Mouse (Mus musculus) MEL (cell line): ENCODE data around the gene Naaa. TPM values are rescaled to one million over a fixed set of nuclear protein-coding genes. Genes with fewer than 3 reads are reported as not detected.
A peak's percentile ranks its signal among the peaks of the same experiment; 100 is the strongest.

Experiments used
- DNase-seq: peaks from one replicate; pipeline ENCODE4 v3.0.0; 2011; ENCODE audit warnings: low read depth, low spot score
- H3K27ac ChIP-seq: 2 replicates; pipeline ENCODE4 v1.5.1; 2012; ENCODE audit warnings: low read depth, mild to moderate bottlenecking, control low read depth, low read length, moderate library complexity; ENCODE audit not compliant: control insufficient read depth
- H3K27me3 ChIP-seq, 2 experiments: fragments of 150-350 bp in 1 of 2; sonication (generic) in 1 of 2; 2 replicates each; pipeline ENCODE4 v1.6.1; 2012; ENCODE audit warnings: low read length in 2 of 2, mild to moderate bottlenecking in 2 of 2, improper control_type of control experiment in 1 of 2, moderate library complexity in 1 of 2; ENCODE audit not compliant: insufficient read depth in 2 of 2, control insufficient read depth in 1 of 2
- H3K36me3 ChIP-seq, 2 experiments: 2 replicates each; pipeline ENCODE4 v1.6.1; 2012 to 2014; ENCODE audit warnings: low read length in 2 of 2, improper control_type of control experiment in 1 of 2, inconsistent platforms in 1 of 2, mild to moderate bottlenecking in 1 of 2; ENCODE audit not compliant: insufficient read depth in 2 of 2, control insufficient read depth in 1 of 2
- H3K4me1 ChIP-seq, 2 experiments: fragments of 150-350 bp in 1 of 2; sonication (generic) in 1 of 2; 2 replicates each; pipeline ENCODE4 v1.6.1; 2012; ENCODE audit warnings: low read length in 2 of 2, improper control_type of control experiment in 1 of 2, mild to moderate bottlenecking in 1 of 2; ENCODE audit not compliant: insufficient read depth in 2 of 2, control insufficient read depth in 1 of 2
- H3K4me3 ChIP-seq, 2 experiments: fragments of 150-350 bp in 1 of 2; sonication (generic) in 1 of 2; 2 replicates each; pipeline ENCODE4 v1.5.1; 2012; ENCODE audit warnings: low read depth in 2 of 2, low read length in 2 of 2, mild to moderate bottlenecking in 2 of 2, moderate library complexity in 2 of 2, control low read depth in 1 of 2, improper control_type of control experiment in 1 of 2; ENCODE audit not compliant: control insufficient read depth in 1 of 2, insufficient read depth in 1 of 2
- H3K79me2 ChIP-seq: 2 replicates; pipeline ENCODE4 v1.6.1; 2012; ENCODE audit warnings: mild to moderate bottlenecking, low read length, moderate library complexity; ENCODE audit not compliant: control insufficient read depth, poor library complexity, insufficient read depth
- H3K9ac ChIP-seq: 2 replicates; pipeline ENCODE4 v1.6.1; 2012; ENCODE audit warnings: low read depth, mild to moderate bottlenecking, control low read depth, low read length, moderate library complexity; ENCODE audit not compliant: control insufficient read depth, poor library complexity, severe bottlenecking
- H3K9me3 ChIP-seq: fragments of 150-350 bp; sonication (generic); replicated peaks from 2 replicates; pipeline ENCODE4 v1.6.1; 2012; ENCODE audit warnings: mild to moderate bottlenecking, low read length, improper control_type of control experiment, moderate library complexity; ENCODE audit not compliant: insufficient read depth
- CHD1 ChIP-seq: IDR thresholded peaks from 2 replicates; pipeline ENCODE4 v1.6.1; 2012; ENCODE audit warnings: low read depth, mild to moderate bottlenecking, inconsistent platforms, low read length, improper control_type of control experiment
- CTCF ChIP-seq, 3 experiments: IDR thresholded peaks in 2 of 3; conservative IDR thresholded peaks in 1 of 3; 2 replicates each; pipeline ENCODE4 v1.5.1; 2011 to 2012; ENCODE audit warnings: low read length in 3 of 3, low read depth in 2 of 3, mild to moderate bottlenecking in 2 of 3, improper control_type of control experiment in 1 of 3, inconsistent platforms in 1 of 3, mixed read lengths in 1 of 3, moderate library complexity in 1 of 3; ENCODE audit not compliant: control insufficient read depth in 1 of 3, insufficient read depth in 1 of 3, poor library complexity in 1 of 3, severe bottlenecking in 1 of 3
- E2F4 ChIP-seq: IDR thresholded peaks from 2 replicates; pipeline ENCODE4 v1.6.1; 2011; ENCODE audit warnings: low read depth, low read length, improper control_type of control experiment, borderline replicate concordance
- ETS1 ChIP-seq: IDR thresholded peaks from 2 replicates; pipeline ENCODE4 v1.6.1; 2012; ENCODE audit warnings: low read depth, mild to moderate bottlenecking, inconsistent platforms, low read length, improper control_type of control experiment, moderate library complexity
- KAT2A ChIP-seq: conservative IDR thresholded peaks from 2 replicates; pipeline ENCODE4 v1.6.1; 2012; ENCODE audit warnings: low read depth, low read length, improper control_type of control experiment, inconsistent platforms
- MAFK ChIP-seq: IDR thresholded peaks from 2 replicates; pipeline ENCODE4 v1.6.1; 2011; ENCODE audit warnings: low read depth, mild to moderate bottlenecking, low read length, improper control_type of control experiment, borderline replicate concordance
- MEF2A ChIP-seq: IDR thresholded peaks from 2 replicates; pipeline ENCODE4 v1.6.1; 2014; ENCODE audit warnings: low read depth, mild to moderate bottlenecking, inconsistent platforms, low read length, improper control_type of control experiment; ENCODE audit not compliant: poor library complexity, insufficient replicate concordance, severe bottlenecking; ENCODE audit errors: extremely low read depth
- MYB ChIP-seq: IDR thresholded peaks from 2 replicates; pipeline ENCODE4 v1.6.1; 2011; ENCODE audit warnings: mild to moderate bottlenecking, low read depth, low read length, improper control_type of control experiment
- MYC ChIP-seq: IDR thresholded peaks from 2 replicates; pipeline ENCODE4 v1.6.1; 2011; ENCODE audit warnings: low read depth, mild to moderate bottlenecking, low read length, improper control_type of control experiment, moderate library complexity
- NELFE ChIP-seq: IDR thresholded peaks from 2 replicates; pipeline ENCODE4 v1.6.1; 2011; ENCODE audit warnings: low read depth, low read length, improper control_type of control experiment
- NRF1 ChIP-seq: IDR thresholded peaks from 2 replicates; pipeline ENCODE4 v1.6.1; 2014; ENCODE audit warnings: low read depth, mild to moderate bottlenecking, inconsistent platforms, low read length, improper control_type of control experiment, moderate library complexity; ENCODE audit not compliant: poor library complexity, insufficient read depth, severe bottlenecking
- POLR2A ChIP-seq, 2 experiments: IDR thresholded peaks; 2 replicates each; pipeline ENCODE4 v1.6.1; 2011 to 2012; ENCODE audit warnings: low read length in 2 of 2, mild to moderate bottlenecking in 2 of 2, control low read depth in 1 of 2, improper control_type of control experiment in 1 of 2, low read depth in 1 of 2, moderate library complexity in 1 of 2; ENCODE audit not compliant: control insufficient read depth in 1 of 2, insufficient read depth in 1 of 2, poor library complexity in 1 of 2
- POLR2AphosphoS5 ChIP-seq: IDR thresholded peaks from 2 replicates; pipeline ENCODE4 v1.6.1; 2012; ENCODE audit warnings: low read depth, borderline replicate concordance, mild to moderate bottlenecking, inconsistent platforms, low read length, moderate library complexity, mixed read lengths
- RAD21 ChIP-seq: IDR thresholded peaks from 2 replicates; pipeline ENCODE4 v1.6.1; 2011; ENCODE audit warnings: mild to moderate bottlenecking, low read depth, low read length, improper control_type of control experiment
- TBP ChIP-seq: IDR thresholded peaks from 2 replicates; pipeline ENCODE4 v1.8.0; 2011; ENCODE audit warnings: low read depth, low read length, improper control_type of control experiment
- TCF12 ChIP-seq: IDR thresholded peaks from 2 replicates; pipeline ENCODE4 v1.6.1; 2014; ENCODE audit warnings: low read depth, mild to moderate bottlenecking, inconsistent platforms, low read length, improper control_type of control experiment, moderate library complexity
- USF2 ChIP-seq, 2 experiments: IDR thresholded peaks; 2 replicates each; pipeline ENCODE4 v1.6.1; 2011 to 2012; ENCODE audit warnings: improper control_type of control experiment in 2 of 2, low read length in 2 of 2, borderline replicate concordance in 1 of 2, inconsistent platforms in 1 of 2, low read depth in 1 of 2, mild to moderate bottlenecking in 1 of 2; ENCODE audit not compliant: insufficient read depth in 1 of 2
- ZC3H11A ChIP-seq: IDR thresholded peaks from 2 replicates; pipeline ENCODE4 v1.6.1; 2012; ENCODE audit warnings: low read depth, mild to moderate bottlenecking, inconsistent platforms, low read length, improper control_type of control experiment
- ZMIZ1 ChIP-seq: IDR thresholded peaks from 2 replicates; pipeline ENCODE4 v1.6.1; 2012; ENCODE audit warnings: low read depth, mild to moderate bottlenecking, inconsistent platforms, low read length, improper control_type of control experiment, moderate library complexity
- ZNF384 ChIP-seq: IDR thresholded peaks from 2 replicates; pipeline ENCODE4 v1.6.1; 2012; ENCODE audit warnings: low read depth, mild to moderate bottlenecking, inconsistent platforms, low read length, improper control_type of control experiment
- polyA plus RNA-seq, 2 experiments: library from polyadenylated mRNA; stranded (reverse) in 1 of 2; unstranded in 1 of 2; fragments of >175 nt in 1 of 2; fragments of >200 nt in 1 of 2; gene quantifications; 2 replicates each; pipeline versions ENCODE4 v1.2.1 to v1.2.4; 2012; ENCODE audit warnings: low replicate concordance in 2 of 2, low read depth in 1 of 2; ENCODE audit not compliant: insufficient read length in 2 of 2, insufficient read depth in 1 of 2, missing spikeins in 1 of 2
- total RNA-seq: library from RNA; depleted of rRNA; stranded (reverse); fragments of 300-350 nt; gene quantifications from 2 replicates; pipeline ENCODE4 v1.2.3, GENCODE M21; 2012

Naaa gene
- total and polyA plus RNA-seq, 3 experiments = 2.2 to 6.7 TPM; not detected in 1

DNA sequence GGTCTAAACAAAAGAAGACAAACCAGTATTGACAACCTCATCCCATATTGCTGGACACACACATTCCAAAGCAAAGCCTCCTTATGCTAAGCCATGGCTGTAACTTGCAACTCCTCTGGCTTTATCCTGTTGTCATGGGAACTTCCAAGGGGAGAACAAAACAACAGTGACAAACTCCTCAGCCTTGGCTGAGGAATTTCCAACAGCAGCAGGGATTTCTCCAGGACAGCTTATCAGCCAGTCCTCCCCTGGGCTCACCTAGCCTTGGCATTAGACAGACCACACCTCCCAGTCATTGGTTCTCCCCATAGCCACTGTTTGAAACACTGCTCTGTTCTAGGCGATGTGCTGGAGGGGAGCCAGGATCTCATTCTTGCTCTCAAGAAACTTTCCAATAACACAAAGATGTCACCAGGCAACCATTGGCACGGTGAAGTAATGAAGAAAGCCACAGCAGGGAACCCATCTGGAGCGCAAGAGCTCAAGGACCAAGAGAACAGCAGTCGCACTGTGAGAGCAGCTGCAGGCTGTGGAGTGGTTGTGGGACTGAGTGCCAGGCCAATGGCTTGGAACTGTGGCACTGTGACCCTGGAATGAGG is 14.1 kb downstream of the Naaa start:
- DNase-seq = no peak
- no peak overlapping the region for H3K4me3 ChIP-seq
- no peaks in the 10 kb centered on the region for H3K79me2 ChIP-seq
- H3K9ac ChIP-seq = no peak overlapping the region
- no peaks in the 10 kb centered on the region; a peak in 1 of 4 replicates for H3K4me1 ChIP-seq
- H3K9me3 ChIP-seq = no peaks in the 10 kb centered on the region
- TF ChIP-seq ZMIZ1 (no peak), MYC (no peak)
- H3K36me3 ChIP-seq = no peaks in the 10 kb centered on the region
- no peaks in the 10 kb centered on the region for H3K27me3 ChIP-seq
- H3K27ac ChIP-seq = no peak overlapping the region

DNA sequence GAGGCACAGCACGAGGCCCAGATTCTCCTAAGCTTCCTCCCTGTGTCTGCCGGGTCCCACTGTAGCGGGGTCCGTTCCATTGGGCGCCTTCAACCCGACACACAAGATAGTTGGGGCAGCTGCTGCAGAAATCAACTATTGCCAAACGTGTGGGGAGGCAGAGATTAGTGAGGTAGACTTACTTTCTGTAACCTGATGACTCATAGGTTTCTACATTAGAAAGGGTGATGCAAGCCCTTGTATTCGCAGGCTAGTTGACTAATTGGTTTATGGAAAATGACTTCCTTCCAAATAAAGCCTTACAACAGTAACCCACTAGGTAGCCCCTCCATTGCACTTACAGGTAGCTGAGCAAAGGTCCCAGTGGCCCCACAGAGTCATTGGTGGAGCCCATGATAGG is 15.3 kb downstream of the Naaa start:
- H3K4me1 ChIP-seq = peaks cover 0 to under 1% of the 10 kb centered on the region in 2 experiments; a peak in 2 of 4 replicates
- no peak for TF ChIP-seq POLR2AphosphoS5
- TF ChIP-seq TCF12 = no peak
- peak; percentile 24; the same call in 1 of the 2 replicates for TF ChIP-seq ETS1
- no peak for TF ChIP-seq MYB
- DNase-seq = no peak
- no peak overlapping the region for H3K4me3 ChIP-seq
- H3K27me3 ChIP-seq = no peaks in the 10 kb centered on the region
- no peak overlapping the region for H3K27ac ChIP-seq
- H3K9ac ChIP-seq = no peak overlapping the region
- H3K79me2 ChIP-seq = no peaks in the 10 kb centered on the region
- no peaks in the 10 kb centered on the region for H3K9me3 ChIP-seq
- H3K36me3 ChIP-seq = no peaks in the 10 kb centered on the region

DNA sequence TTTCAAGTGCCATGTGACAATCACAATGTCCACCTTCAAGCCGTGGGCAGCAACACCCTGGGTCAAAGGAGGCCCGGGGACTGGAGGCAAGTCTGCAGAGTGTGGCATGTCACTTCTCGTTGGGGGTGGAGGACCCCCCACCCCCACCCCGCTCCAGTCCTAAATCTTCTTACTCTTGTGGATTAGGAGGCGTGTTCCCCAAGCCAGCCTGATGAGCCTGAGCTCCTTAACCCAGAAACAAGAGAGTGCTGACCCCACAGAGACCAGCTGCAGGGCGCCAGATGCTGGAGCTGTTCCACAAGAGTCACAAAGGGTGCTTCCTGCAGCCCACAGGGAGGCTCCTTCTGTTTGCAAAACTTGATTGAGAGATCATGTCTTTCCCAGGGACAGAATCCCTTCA is 21.8 kb downstream of the Naaa start, which contains the start of gene Ppef2:
Gene Ppef2 (minus strand): TSS at position 61 of the 400 bp plus-strand sequence.
- Histone ChIP-seq H3K9me3 (no peaks in the 10 kb centered on the region), H3K36me3 (peaks cover 0 to 4% of the 10 kb centered on the region in 2 experiments; a peak in 1 of 4 replicates), H3K4me1 (peaks cover 0 to 6% of the 10 kb centered on the region in 2 experiments; a peak in 1 of 4 replicates), H3K9ac (no peak within 1 kb of the TSS), H3K27ac (no peak within 1 kb of the TSS), H3K79me2 (no peaks in the 10 kb centered on the region), H3K27me3 (no peaks in the 10 kb centered on the region), H3K4me3 (no peak within 1 kb of the TSS)
- no peak for DNase-seq
- no peak for TF ChIP-seq ZNF384
- no peak for TF ChIP-seq TBP
- TF ChIP-seq MAFK = no peak
- TF ChIP-seq E2F4 = no peak
- TF ChIP-seq ZMIZ1 = no peak
- TF ChIP-seq KAT2A = no peak
- no peak for TF ChIP-seq USF2 (IDR thresholded peaks at IDR 0.05; ENCODE audit: borderline replicate concordance in 1 of 2, insufficient read depth in 1 of 2, low read depth in 1 of 2, low read length in 2 of 2)
- no peak for TF ChIP-seq NRF1
- TF ChIP-seq CTCF (IDR thresholded peaks at IDR 0.05 in 2 of 3, conservative IDR thresholded peaks at IDR 0.05 in 1 of 3; ENCODE audit: control insufficient read depth in 1 of 3, insufficient read depth in 1 of 3, low read depth in 2 of 3, low read length in 3 of 3, poor library complexity in 1 of 3, severe bottlenecking in 1 of 3) = no peak
- TF ChIP-seq MYB = no peak
- TF ChIP-seq POLR2A (IDR thresholded peaks at IDR 0.05; ENCODE audit: control insufficient read depth in 1 of 2, insufficient read depth in 1 of 2, low read depth in 1 of 2, low read length in 2 of 2, poor library complexity in 1 of 2) = no peak
- no peak for TF ChIP-seq NELFE
- TF ChIP-seq RAD21 = no peak
- TF ChIP-seq MEF2A = no peak
- TF ChIP-seq ZC3H11A = no peak
- TF ChIP-seq CHD1 = no peak
